Mouse (Mus musculus): ENCODE results near the gene Zbtb48. TPM values are rescaled to one million over a fixed set of nuclear protein-coding genes. Genes with fewer than 3 reads are reported as not detected.
"Not testable (repeated sequence)": the region's sequence is repeated elsewhere in the genome, so short reads cannot be mapped to it uniquely, and the experiment has no call there.

The Zbtb48 gene
- 10 to 100 TPM; 11.9 to 14.8 TPM for total RNA-seq (2021)
- long read RNA-seq, partial matches to known transcripts = 2 of 9 reads
- long read RNA-seq, other reads (novel, unspliced or antisense) = 4 of 9 reads

DNA sequence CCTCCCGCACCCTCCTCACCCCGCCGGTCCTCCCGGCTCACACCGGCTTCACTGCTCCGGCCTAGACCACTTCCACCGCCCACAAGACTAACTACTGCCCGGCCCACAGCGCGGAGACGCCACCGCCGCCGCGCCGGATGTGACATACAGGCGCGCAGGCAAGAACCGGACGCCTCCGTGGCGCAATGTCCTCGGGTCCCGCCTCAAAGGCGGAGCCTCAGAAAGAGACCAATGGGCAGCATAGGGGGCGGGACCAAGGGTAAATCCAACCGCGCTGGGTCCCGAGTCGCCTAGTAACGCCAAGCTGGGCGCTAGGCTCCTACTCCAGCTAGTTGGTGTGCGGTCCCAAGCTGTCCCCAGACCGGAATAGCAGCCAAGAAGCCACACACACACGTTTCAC, at the start of gene Zbtb48:
TSS of gene Zbtb48 (minus strand) at position 148 of the 400 bp plus-strand sequence.
- peak; percentile 93 to 95 for DNase-seq (ENCODE audit: low spot score in 2 of 2)

DNA sequence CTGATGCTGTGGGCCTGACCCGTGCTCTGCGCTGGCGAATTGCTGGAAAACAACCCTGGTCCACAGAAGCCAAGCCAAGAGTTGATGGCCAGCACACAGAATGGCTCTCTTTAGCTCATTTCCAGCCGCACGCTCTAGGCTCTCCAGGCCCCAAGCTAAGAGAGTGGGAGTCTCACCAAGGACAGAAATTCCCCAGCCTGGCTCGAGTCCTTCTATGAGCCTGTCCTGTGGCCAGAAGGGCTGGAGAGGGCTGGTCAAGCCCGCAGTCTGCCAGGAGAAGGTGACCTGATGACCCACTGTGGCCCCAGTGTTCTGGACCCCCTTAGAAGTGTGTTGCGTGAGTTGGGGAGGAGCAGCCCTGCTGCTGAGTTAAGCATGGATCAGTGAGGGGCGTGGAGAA, 49.7 kb upstream of the Zbtb48 start:
- DNase-seq (ENCODE audit: low spot score in 2 of 2) = no peak

DNA sequence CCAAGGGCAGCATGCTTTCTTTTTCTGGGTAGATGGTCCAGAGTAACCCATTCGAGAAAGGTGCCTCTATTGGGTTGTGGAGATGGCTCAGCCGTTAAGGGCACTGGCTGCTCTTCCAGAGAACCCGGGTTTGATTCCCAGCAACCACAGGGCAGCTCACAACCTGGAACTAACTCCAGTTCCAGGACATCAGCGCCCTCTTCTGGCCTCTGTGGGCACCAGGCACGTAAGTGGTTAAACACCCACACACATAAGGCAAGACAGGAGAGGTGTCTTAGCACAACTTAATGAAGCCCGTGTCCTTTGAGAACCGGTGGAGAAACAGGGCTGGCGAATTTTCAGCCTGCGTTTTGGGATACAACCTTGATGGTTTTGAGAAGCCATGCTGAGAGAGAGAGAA, 47.1 kb upstream of the Zbtb48 start:
- no peak for DNase-seq (ENCODE audit: low spot score in 2 of 2)

DNA sequence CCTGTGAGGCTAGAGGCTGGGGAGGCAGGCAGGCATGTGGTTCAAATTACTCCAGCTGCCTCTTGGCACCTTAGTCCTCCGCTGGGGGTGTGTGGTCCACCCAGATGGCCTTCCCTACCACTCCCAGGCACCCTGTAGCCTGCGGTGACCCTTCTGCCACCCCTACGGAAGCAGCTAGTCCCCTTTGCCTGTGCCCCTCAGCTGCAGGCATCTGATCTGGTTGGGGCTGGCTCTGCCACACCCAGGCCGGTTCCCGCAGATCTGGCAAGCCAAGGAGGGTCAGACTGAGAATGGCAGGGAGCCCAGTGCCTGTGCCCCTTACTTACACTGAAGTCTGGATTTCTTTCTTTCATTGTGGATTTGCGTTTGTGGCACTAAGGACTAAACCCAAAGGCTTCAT, 46.2 kb upstream of the Zbtb48 start:
- no peak for DNase-seq (ENCODE audit: low spot score in 2 of 2)

DNA sequence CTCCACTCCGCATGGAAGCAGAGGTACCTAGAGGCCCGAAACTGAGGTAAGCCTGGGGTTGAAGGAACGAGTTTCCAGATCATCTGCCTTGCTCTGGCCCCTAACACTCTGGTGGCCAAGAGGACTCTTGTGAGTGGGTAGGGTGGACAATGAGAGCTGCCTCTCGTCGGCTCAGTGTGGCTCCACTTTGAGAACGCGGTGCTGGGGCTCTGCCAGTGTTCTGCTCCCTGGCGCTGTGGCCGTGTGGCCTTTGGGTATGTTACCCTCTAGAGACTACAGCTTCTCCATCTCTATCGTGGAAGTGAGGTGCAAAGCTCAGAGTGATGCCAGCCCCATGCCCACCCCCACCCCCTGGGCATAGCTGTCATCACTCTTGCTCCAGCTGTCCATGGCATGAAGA, 45.2 kb upstream of the Zbtb48 start:
- no peak for DNase-seq (ENCODE audit: low spot score in 2 of 2)

DNA sequence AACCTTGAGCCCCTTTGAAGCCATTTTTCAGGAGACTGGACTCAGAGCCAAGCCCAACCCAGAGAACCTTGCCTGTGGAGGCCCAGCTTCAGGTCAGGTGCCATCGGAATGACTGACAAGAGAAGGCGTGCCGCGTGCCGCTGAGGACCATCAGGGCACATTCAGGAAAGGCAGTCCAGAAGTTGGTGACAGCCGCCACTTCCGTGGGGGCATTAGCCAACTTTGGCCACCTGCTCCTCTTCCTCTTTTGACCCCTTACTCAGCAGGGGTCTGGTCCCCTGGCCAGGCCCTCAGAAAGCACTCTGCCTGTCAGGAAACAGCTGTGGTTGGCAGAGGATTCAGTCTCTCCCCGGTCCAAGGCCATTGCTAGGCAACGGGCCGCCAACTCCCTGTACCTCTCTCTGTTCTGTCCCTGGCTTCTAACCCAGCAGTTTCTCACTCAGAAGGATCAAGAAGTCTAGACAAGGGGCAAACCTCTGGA, 44.7 kb upstream of the Zbtb48 start, which contains the start of gene Plekhg5:
TSS of gene Plekhg5 (plus strand) at position 378 of the 481 bp plus-strand sequence.
- peak in 1 of 2 experiments; percentile 63 for DNase-seq (ENCODE audit: low spot score in 2 of 2)

DNA sequence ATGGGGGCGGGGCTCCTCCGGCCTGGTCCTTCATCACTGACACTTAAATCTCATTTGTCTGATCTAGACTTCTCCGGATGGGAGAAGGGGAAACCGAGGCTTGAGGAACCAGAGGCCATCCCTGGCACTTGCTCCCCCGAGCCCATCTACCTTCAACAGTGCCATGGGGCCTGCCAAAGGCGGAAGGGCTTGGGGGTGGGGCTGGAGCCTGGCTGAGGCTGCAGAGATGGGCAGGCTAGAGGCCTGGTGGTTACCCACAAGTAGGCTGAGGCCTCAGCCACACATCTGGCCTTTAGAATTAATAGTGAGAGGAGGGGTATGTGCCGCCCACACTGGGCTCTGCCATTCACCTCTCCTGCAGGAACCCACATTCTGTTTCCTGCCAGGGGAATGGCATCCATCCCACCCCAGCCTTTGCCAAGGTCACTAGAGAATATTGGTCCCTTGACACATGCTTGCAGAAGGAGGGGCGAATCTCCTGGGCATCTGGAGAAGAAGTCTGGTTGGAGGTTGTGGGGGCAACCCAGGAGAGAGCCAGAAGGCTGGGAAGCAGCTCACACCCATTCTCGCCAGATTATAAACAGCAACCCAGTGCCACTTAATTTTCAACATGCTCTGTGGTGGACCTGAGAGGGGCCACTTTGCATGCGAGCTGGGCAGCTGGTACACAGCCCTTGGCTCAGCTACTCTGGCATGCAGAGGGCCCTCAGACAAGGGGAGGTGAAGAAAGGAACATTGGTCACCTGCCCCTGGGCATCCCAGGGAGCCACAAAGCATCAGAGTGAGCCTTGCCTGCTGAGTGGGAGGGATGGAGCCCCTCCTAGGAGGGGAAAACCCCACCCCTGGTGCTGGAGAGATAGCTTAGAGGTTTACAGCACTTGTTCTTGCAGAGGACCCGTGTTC, 43.3 kb upstream of the Zbtb48 start:
- no peak for DNase-seq (ENCODE audit: low spot score in 2 of 2)

DNA sequence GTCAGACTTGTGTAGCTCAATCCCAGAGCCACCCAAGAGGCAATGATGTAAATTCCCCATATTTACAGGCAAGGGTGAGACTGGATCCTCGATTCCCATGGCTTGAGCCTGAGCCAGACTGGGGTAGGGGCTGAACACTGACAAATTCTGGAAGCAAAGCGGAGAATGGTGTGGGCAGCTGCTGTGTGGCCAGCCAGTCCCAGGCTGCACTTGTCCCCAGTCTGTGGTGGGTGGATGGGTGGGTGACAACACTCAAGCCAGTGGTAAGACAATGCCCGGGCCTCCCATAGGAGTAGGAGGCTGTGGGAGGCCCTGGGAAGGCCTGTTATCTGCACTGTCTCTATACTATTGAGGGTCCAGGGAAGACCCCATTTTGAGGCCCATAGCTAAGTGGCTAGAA, 41.8 kb upstream of the Zbtb48 start:
- DNase-seq (ENCODE audit: low spot score in 2 of 2) = no peak

DNA sequence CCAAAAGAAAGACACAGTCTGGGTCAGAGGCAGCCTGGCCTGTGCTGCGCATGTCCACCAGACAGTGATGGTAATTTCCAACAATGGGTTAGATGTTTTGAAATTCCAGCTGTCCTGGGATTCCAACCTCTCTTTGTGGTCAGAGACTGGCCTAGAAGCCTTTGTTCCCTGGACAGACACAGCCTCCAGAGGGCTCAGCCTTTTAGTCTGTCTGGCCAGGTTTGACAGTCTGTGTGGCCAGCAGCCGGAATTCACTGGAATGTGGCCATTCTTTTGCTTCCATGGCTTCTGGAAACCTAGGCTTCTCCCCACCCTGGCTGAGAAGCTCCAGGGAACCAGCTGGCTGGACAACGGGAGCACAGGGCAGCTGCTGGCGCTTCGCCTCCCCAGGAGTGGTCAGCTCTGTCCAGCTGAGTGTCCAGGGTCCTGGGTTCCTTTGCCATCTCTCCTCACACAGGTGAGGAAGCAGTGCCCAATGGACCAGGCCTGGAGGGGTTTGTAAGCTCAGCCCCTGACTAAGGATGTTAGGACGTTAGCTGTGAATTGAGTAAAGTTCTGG, 40.8 kb upstream of the Zbtb48 start:
- no peak for DNase-seq (ENCODE audit: low spot score in 2 of 2)

DNA sequence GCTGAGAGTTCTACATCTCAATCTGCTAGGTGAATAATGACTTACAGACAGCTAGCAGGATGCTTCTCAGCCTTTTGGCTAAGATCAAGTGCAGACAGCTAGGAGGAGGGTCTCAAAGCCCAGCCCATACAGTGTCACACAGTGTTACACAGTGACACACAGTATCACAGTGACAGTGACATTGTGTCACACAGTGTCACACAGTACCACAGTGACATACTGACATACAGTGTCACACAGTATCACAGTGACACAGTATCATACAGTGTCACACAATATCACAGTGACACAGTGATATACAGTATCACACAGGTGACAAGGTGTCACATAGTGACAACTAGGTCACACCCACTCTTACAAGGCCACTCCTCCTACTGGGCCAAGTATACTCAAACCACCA, 39.8 kb upstream of the Zbtb48 start:
- no peak for DNase-seq (ENCODE audit: low spot score in 2 of 2)

DNA sequence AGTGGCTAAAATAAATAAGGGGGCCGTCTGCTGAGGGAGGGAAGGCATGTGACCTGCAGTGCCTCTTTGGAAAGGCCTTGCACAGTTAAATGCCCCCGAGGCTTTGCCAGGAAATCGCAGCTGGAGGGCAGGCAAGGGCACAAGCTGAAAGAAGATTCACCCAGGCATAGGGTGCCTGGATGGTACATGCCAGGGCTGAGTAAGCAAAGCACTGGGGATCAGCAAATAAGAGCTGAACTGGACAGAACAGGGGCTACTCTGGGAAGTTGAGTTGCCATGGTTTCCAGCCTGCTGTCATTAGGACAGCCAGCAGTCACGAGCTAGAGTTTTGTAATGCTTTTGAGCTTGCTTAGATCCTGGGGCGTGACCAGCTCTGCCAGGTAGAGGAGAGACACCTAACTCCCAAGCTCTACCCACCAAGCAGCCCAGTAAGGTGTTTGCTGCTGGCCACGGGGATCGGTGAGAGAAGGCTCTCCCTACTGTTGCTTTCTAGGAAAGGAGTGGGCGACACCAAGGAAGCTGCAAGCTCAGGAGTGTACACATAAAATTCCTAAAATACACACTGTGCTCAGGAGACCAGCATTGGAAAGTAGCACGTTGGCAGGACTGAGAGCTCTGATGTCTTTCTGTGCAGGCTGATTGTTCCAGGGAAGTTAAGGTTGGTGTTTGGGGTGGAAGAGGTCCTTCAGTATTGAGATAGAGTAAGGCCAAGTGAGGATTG, 35.1 kb upstream of the Zbtb48 start:
- no peak for DNase-seq (ENCODE audit: low spot score in 2 of 2)

DNA sequence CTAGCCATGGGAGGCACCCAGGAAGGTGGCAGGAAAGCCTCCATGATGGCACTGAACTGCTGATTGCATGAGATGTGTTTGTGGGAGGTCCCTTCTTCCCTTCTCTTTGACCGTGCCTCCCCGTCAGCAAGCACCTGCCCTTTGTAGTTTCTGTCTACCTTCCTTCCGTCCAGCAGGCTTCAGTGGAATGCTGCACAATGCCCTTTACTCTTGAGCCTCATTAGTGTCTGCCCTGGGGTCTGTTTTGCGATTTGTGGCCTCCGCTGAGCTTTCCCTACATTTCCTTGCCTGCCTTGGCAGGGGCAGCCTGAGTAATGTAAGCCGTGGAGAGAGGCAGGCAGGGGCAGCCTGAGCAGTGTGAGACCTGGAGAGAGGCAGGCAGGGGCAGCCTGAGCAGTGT, 17.1 kb upstream of the Zbtb48 start:
- no peak for DNase-seq (ENCODE audit: low spot score in 2 of 2)

DNA sequence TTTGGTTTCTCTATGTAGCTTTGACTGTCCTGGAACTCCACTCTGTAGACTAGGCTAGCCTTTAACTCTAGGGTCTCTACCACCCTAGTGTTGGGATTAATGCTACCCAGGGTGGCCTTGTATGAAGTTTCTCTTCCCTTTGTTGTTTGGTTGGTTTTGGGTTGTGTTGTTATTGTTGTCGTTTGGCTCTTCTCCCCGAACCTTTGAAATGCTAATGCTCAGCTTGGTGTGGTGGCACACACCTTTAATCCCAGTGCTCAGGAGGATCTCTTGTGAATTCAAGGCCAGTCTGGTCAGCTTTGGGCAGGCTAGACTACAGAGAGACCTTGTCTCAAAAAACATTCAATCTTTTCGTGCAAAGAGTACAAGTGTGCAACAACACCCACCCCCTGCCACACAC, 15.7 kb upstream of the Zbtb48 start:
- DNase-seq (ENCODE audit: low spot score in 2 of 2) = no peak

DNA sequence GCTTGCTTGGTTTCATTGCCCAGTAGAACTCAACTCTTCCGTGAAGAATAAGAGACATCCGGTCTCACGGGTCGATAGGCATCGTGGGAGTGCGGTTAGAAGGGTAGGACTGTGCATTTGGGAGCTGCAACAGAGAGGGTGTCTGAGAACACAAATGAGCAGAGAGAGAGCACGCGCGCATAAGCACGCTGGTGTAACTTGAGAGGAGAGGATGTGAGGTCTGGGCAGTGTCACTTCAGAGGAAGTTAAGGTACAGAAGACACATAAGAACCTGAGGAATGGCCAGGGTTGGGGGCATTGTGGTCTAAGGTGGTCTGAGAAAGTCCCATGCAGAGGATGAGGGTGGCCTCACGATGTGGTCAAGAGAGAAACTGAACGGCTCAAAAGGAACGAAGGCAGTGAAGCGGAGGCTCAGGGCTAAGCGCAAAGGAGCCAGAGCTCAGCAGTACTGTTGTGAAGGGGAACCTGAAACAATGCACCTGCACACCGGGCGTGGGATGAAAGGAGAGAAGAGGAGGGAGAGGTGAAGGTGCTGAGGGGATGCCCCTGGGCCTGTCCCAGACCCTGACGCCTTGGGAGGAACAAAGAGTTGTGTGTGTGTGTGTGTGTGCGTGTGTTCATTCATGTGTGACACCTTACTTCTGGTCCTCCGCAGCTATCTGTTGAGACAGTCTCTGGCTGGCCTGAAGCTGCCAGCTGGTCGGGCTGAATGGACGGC, 14.6 kb upstream of the Zbtb48 start:
- DNase-seq (ENCODE audit: low spot score in 2 of 2) = no peak

DNA sequence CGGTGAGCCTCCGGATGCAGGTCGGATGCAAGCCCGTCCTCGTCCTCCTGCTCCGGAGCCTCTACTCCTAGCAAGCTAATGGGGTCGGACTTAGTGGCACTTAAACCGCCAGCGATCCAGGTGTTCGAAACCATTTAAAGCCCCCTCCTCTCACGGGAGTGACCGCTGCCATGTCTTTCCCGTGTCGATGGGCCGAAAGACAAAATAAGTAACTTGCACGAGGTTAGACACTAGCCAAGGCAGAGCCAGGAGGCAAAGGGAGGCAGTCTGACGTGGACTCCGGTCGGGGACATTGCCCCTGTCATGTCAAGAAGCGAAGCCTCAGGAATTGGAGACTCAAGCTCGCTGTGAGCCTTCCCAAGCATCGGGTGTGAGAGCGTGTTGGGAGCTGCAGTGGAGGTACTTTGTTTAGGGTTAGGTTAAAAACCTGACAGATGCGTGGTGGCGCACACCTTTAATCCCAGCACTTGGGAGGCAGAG, 12.4 kb upstream of the Zbtb48 start:
- DNase-seq (ENCODE audit: low spot score in 2 of 2) = no peak

DNA sequence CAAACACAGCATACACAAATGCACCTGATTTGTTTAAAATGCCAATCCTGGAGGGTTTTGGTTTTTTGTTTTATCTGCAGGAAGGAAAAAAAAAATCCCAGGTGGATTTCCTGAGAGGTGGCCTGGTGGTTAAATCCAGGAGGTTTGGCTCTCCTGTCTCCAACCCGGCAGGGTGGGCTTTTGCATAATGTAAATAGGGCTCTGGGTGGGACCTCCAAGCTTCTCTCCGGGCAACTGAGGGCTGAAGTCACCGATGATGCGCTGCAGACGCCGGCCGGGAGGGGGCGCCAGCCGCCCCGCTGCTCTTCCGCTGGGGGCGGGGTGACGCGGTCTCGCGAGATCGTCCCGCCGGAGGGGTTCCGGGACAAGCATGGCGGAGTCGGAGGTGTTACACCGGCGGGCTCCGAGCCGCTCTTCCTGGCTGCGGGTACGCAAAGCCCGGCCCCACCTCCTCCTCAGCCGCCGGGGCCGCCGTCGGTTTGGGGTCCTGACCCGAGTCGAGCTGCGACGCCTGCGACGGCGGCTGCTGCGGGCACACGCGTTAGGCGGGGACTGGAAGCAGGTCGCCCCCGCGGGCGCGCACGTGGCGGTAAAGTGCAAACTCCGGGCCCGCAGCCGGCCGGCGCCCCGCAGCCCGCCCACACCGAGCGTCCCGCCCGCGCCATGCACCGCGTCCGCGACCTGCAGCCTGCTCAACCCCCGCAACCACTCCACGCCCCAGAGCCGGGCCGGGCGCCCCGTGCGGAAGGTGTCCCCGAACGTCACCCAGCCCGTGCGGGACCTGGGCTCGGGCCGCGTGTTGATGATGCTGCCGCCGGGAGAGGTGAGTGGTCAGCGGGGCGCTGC, 11.7 kb upstream of the Zbtb48 start, which contains the start of gene Nol9:
TSS of gene Nol9 (plus strand) at position 337 of the 846 bp plus-strand sequence.
- peak; percentile 95 to 96 for DNase-seq (ENCODE audit: low spot score in 2 of 2)

DNA sequence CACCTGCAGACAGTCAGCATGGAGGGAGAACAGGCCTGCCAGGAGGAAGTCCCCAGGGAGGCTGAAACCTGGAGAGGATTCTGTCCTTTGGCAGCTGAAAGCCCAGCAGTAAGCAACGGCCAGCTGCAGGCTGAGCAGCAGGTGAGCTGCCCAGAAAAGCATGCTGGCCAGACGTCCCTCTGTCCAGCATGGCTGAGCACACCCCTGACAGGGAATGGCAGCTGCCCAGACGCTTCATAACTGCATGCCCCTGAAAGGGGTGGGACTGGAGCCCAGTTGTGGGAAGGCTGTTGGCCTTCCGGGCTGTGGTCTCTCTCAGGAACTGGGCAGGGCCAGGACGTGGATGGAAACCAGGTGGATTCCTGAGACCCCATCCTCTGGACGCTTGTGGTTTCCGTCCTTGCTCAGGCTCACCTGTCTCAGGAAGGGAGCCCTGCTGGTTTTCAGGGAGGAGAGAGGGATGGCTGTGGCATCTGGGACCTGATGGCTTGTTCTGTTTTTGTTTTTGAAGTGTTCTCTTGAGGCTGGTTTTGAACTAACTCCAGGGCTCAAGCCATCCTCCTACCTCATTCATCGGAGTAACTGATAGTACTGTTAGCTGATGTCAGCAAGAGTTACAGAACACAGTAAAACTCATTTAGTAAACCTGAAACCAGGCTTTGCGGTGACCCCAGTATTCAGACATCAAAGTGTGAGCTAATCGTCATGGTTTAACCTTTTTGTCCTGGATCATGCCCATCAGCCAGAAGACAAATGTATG, 10.9 kb upstream of the Zbtb48 start, which contains the start of gene Tas1r1:
TSS of gene Tas1r1 (minus strand) at position 344 of the 760 bp plus-strand sequence.
- no peak for DNase-seq (ENCODE audit: low spot score in 2 of 2)

DNA sequence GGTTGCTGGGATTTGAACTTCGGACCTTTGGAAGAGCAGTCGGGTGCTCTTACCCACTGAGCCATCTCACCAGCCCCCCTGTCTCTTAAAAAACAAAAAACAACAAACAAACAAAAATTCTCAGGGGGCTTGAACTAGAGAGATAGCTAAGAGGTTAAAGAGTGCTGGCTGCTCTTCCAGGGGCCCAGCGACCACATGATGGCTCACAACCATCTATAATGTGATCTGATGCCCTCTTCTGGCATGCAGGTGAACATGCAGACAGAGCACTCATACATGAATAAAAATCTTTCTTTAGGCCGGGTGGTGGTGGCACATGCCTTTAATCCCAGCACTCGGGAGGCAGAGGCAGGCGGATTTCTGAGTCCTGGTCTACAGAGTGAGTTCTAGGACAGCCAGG, 9.0 kb upstream of the Zbtb48 start:
- not testable (repeated sequence) for DNase-seq (ENCODE audit: low spot score in 2 of 2)

DNA sequence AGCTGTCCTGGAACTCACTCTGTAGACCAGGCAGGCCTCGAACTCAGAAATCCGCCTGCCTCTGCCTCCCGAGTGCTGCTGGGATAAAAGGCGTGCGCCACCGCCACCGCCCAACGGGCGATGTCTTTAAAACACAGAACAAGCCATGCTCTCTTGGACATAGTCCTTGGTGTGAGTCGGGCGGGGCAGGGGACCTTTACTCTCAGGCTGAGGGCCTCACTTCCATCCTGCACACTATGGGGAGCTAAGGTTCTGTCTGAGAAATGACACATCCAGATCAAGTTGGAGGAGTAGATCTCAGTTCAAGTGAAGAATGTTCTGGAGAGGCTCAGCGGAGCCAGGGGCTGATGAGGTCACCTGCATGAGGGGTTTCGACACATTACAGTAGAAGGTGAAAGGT, 5.5 kb upstream of the Zbtb48 start:
- no peak for DNase-seq (ENCODE audit: low spot score in 2 of 2)
